Mouse (Mus musculus) liver, postnatal 0 days (tissue): ENCODE results near the gene Prkaca. TPM values are rescaled to one million over a fixed set of nuclear protein-coding genes. Genes with fewer than 3 reads are reported as not detected.

Source experiments
- ATAC-seq: fragments of 200-750 bp; cut with Nextera tagmentation; 2 replicates; pipeline ENCODE4 v1.8.0; 2017; ENCODE audit warnings: mild to moderate bottlenecking, moderate library complexity
- DNase-seq: peaks from one replicate; pipeline ENCODE4 v3.0.0-alpha.2; 2016
- H3K27ac ChIP-seq: fragments of 300-500 bp; sonication (generic); 2 replicates; pipeline ENCODE4 v1.5.1; 2014; ENCODE audit warnings: antibody characterized with exemption, moderate library complexity, mild to moderate bottlenecking, low read depth
- H3K27me3 ChIP-seq: fragments of 300-500 bp; sonication (generic); 2 replicates; pipeline ENCODE4 v1.6.1; 2014; ENCODE audit warnings: low read length, control low read depth, mixed read lengths; ENCODE audit not compliant: insufficient read depth
- H3K36me3 ChIP-seq: fragments of 300-500 bp; sonication (generic); replicated peaks from 2 replicates; pipeline ENCODE4 v1.6.1; 2014; ENCODE audit warnings: mild to moderate bottlenecking, control low read depth, low read length, moderate library complexity, mixed read lengths; ENCODE audit not compliant: insufficient read depth
- H3K4me1 ChIP-seq: fragments of 300-500 bp; sonication (generic); 2 replicates; pipeline ENCODE4 v1.6.1; 2014; ENCODE audit warnings: antibody characterized with exemption, mild to moderate bottlenecking, control low read depth; ENCODE audit not compliant: insufficient read depth
- H3K4me2 ChIP-seq: fragments of 300-500 bp; sonication (generic); 2 replicates; pipeline ENCODE4 v1.6.1; 2014; ENCODE audit warnings: low read depth, mild to moderate bottlenecking, low read length, moderate library complexity, mixed read lengths
- H3K4me3 ChIP-seq: fragments of 300-500 bp; sonication (generic); 2 replicates; pipeline ENCODE4 v1.5.1; 2014; ENCODE audit warnings: low read depth, low read length
- H3K9ac ChIP-seq: fragments of 300-500 bp; sonication (generic); replicated peaks from 2 replicates; pipeline ENCODE4 v1.6.1; 2014; ENCODE audit warnings: mild to moderate bottlenecking, moderate library complexity
- H3K9me3 ChIP-seq: fragments of 300-500 bp; sonication (generic); 2 replicates; pipeline ENCODE4 v1.6.1; 2016; ENCODE audit warnings: mild to moderate bottlenecking, control low read depth, low read length, mixed read lengths
- CTCF ChIP-seq: sonication (generic); IDR thresholded peaks from 2 replicates; pipeline ENCODE4 v1.5.1; 2016; ENCODE audit warnings: antibody characterized with exemption, low read depth
- EP300 ChIP-seq: IDR thresholded peaks from 2 replicates; pipeline ENCODE4 v1.6.1; 2016; ENCODE audit warnings: antibody characterized with exemption, low read depth, mild to moderate bottlenecking
- WGBS: fragments of 180-500 bp; shearing (Covaris S2); extraction: QIAGEN DNeasy Blood & Tissue Kit; methylation state at CpG from one replicate; pipeline ENCODE4 v1.1.7; 2014; ENCODE audit not compliant: insufficient replicate concordance; 5-methylcytosine and 5-hydroxymethylcytosine counted together
- polyA plus RNA-seq: library from polyadenylated mRNA; unstranded; fragments of >200 nt; fragmentation: Nextera tagmentation; extraction: Ambion mirVana; gene quantifications from 2 replicates; pipeline ENCODE4 v1.2.1, GENCODE M21; 2015

Gene Prkaca
- polyA plus RNA-seq, 1 experiment from 2014 or later, result 28.2 TPM

DNA sequence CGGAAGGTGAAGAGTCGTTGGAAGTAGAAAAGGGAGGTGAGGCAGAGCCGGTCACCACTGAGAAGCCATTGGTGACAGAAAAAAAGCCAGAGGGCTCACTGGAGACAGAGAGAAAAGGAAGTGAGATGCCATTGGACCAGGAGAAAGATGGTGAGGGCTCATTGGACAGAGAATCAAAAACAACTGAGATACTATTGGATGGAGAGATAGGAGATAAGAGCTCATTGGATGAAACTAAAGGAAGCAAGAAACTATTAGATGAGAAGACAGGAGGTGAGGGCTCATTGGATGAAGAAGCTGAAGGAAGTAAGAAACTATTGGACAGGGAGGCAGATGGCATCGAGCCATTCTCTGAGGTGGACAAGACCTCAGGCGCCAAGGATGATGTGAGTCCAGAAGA lies 56.5 kb downstream of the Prkaca start:
- Histone ChIP-seq H3K4me3 (no peak overlapping the region), H3K9me3 (no peaks in the 10 kb centered on the region), H3K27ac (no peak overlapping the region), H3K36me3 (no peaks in the 10 kb centered on the region), H3K27me3 (peaks cover 40% of the 10 kb centered on the region), H3K4me2 (no peak overlapping the region), H3K9ac (no peak overlapping the region), H3K4me1 (peaks cover 4% of the 10 kb centered on the region)
- DNase-seq (no peak), ATAC-seq (no peak)
- 68% methylated on average over 5 of the region's 5 CpGs for WGBS
- TF ChIP-seq EP300 (no peak), CTCF (no peak)

DNA sequence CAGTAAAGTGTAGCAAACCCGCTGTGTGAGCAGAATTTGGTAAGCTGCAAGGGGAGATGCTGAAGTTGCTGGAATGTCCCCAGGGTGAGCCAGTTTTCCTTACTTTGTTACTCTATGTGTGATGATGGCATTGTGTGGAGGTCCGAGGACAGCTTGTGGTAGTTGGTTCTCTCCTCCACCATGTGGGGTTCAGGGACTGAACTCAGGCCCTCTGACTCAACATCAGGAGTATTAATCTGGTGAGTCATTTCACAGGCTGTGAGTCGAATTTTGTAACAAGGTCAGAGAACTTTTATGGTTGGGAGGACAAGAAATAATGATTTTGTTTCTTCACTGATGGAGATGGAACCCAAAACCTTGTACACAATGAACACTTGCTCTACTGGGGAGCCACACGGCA lies 60.0 kb downstream of the Prkaca start:
- Histone ChIP-seq H3K27me3 (peaks cover 9% of the 10 kb centered on the region), H3K36me3 (no peaks in the 10 kb centered on the region), H3K4me3 (no peak overlapping the region), H3K4me2 (no peak overlapping the region), H3K4me1 (no peaks in the 10 kb centered on the region), H3K9ac (no peak overlapping the region), H3K27ac (no peak overlapping the region), H3K9me3 (no peaks in the 10 kb centered on the region)
- no peak for ATAC-seq
- no peak for DNase-seq
- 70% methylated on average over 4 of the region's 4 CpGs for WGBS
- TF ChIP-seq CTCF, result no peak
- no peak for TF ChIP-seq EP300

DNA sequence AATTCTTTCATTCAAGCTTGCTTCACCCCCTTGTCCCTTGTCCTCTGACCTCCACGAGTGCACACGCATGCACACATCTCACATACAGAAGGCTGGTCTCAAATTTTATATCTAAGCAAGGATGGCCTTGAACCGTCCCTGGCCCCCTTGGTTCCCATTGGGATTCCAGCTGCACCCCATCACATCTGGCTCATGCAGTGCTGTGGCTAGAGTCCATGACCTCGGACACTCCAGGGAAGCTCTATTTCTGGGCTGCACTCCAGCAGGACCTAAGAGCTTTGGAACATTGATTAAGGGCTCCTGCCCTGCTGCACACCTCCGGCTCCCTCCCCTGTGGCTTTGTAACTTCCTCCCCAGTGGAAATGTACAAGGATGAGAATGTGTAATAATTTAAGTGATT lies 65.2 kb downstream of the Prkaca start:
- no peak for DNase-seq
- Histone ChIP-seq H3K27ac (no peak overlapping the region), H3K36me3 (no peaks in the 10 kb centered on the region), H3K9ac (no peak overlapping the region), H3K4me1 (peaks cover 3% of the 10 kb centered on the region; the same call in 1 of the 2 replicates), H3K27me3 (peaks cover 21% of the 10 kb centered on the region), H3K4me3 (no peak overlapping the region), H3K4me2 (no peak overlapping the region), H3K9me3 (no peaks in the 10 kb centered on the region)
- WGBS, result 76% methylated on average over 5 of the region's 5 CpGs
- no peak for TF ChIP-seq CTCF
- TF ChIP-seq EP300, result no peak
- no peak for ATAC-seq

DNA sequence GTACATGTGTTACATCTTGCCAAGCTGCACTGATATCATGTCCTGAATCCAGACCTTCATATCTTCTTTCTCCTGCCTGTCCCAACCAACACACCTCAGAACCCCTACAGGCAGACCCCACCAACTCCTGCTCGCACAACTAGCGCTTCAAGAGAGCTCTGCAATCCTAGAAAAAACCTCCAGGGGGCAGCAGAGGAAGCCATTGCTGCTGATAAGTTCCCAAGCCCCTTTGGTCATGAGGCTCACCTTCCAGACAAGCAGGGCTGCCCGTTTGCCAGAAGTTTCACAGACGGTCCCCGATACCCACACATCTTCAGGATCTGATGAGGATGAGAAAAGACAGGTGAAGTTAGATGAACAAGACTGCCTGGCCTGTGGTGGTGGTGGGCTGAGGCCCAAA lies 66.3 kb downstream of the Prkaca start:
- Histone ChIP-seq H3K4me2 (no peak overlapping the region), H3K27me3 (peaks cover 32% of the 10 kb centered on the region), H3K4me3 (no peak overlapping the region), H3K4me1 (peaks cover 3% of the 10 kb centered on the region; the same call in 1 of the 2 replicates), H3K9ac (no peak overlapping the region), H3K9me3 (no peaks in the 10 kb centered on the region), H3K36me3 (no peaks in the 10 kb centered on the region), H3K27ac (no peak overlapping the region)
- DNase-seq, result peak; percentile 80
- TF ChIP-seq CTCF (peak; percentile 90), EP300 (no peak)
- WGBS, result 7% methylated on average over 5 of the region's 5 CpGs
- no peak for ATAC-seq

DNA sequence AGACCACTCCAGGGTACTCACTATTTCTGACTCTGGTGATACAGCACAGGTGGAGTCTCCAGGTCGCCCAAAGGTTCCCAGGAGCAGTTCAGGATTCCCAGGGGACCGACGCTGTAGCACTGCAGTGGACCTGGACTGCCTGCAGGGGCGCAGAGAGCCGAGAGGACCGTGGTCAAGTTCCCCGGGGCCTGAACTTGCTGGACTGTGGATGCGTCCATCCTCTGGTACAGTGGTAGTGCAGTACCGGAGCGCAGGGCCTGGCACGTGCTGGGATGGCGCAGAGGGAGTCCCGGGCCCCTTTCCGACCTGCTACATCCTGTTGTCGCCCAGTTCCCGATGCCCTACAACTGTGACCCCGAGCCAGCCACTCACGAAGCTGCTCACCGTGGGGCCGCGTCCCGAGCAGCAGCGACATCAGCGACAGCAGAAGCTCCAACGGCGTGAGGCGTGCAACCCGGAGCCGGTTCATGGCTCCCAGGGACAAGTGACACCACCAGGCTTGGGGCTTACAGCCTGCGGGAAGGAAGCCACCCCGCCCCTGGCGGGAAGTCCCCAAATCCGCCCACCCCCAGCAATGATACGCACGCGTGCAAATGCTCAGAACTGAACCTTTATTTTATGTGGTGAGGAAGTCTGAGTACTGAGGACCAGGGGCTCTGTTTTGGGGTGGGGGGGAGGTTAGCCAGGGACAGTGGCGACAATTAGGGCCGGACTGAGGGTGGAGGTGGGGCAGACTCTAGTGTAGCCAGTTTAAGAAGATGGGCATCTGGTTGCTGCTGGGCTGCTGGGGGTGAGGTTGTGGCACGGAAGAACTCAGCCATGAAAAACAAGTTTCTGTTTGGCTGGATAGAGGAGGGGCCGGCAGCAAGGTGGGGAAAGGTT lies 69.5 kb downstream of the Prkaca start, which contains the start of gene Il27ra:
Gene Il27ra (minus strand): TSS at position 524 of the 882 bp plus-strand sequence.
- peak within 1 kb of the TSS; percentile 35; the same call in 1 of the 2 replicates for H3K9ac ChIP-seq
- peak; percentile 78 for TF ChIP-seq CTCF
- TF ChIP-seq EP300, result no peak
- WGBS, result 3% methylated on average over 38 of the region's 40 CpGs
- H3K36me3 ChIP-seq, result no peaks in the 10 kb centered on the region
- H3K27me3 ChIP-seq, result peaks cover 44% of the 10 kb centered on the region
- peaks cover 3% of the 10 kb centered on the region; the same call in 1 of the 2 replicates for H3K4me1 ChIP-seq
- DNase-seq (peak; percentile 74), ATAC-seq (peak; percentile 73)
- H3K9me3 ChIP-seq, result no peaks in the 10 kb centered on the region
- H3K27ac ChIP-seq, result no peak within 1 kb of the TSS
- peak within 1 kb of the TSS; percentile 67 for H3K4me2 ChIP-seq
- peak within 1 kb of the TSS; percentile 41 for H3K4me3 ChIP-seq

GRCm38 (mm10) chr8:84042948-84043342 lies 70.2 kb downstream of the Prkaca start:
- H3K27me3 ChIP-seq, result peaks cover 44% of the 10 kb centered on the region
- DNase-seq, result no peak
- ATAC-seq, result no peak
- no peaks in the 10 kb centered on the region for H3K9me3 ChIP-seq
- TF ChIP-seq CTCF, result no peak
- no peak for TF ChIP-seq EP300
- 42% methylated on average over 12 of the region's 12 CpGs for WGBS
- peaks cover 3% of the 10 kb centered on the region; the same call in 1 of the 2 replicates for H3K4me1 ChIP-seq
- peak overlapping the region; percentile 41 for H3K4me3 ChIP-seq
- no peaks in the 10 kb centered on the region for H3K36me3 ChIP-seq
- peak overlapping the region; percentile 67 for H3K4me2 ChIP-seq
- H3K9ac ChIP-seq, result no peak overlapping the region
- H3K27ac ChIP-seq, result no peak overlapping the region
